ENCODE assay signal across 24 mouse cellular contexts in the genomic region with DNA sequence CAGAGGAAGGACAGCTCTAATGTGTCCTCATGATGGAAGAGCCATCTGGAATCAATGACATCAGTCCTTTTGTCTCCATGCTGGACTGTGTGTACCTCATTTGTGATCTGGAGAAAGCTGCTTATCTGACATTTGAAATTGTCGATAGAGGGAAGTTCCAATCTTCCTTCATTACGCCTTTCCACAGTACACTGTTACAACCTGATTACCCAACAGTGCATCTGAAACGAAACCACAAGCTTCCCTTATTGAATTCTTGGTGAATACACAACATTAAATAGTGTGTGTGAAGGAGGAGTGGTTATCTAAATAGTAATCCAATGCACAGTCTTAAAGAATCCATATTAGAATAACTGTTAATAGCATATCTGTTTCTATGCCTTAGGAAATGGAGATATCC.
A peak's percentile ranks its signal among the peaks of the same experiment; 100 is the strongest.
DNase-seq lines count a peak whose midpoint lies in the region; ATAC-seq and TF ChIP-seq lines count a peak whose summit lies in the region.
"Had no signal": no experiment of that assay in that cellular context is flagged by ENCODE, and none has a peak within 500 bp of the region (broad histone marks: within the 10 kb centered on the region; RNA-seq: fewer than 3 reads in every experiment).

No protein-coding gene starts in this region.

- no peaks in the 10 kb centered on the region for H3K36me3 ChIP-seq in hindbrain, postnatal 0 days (ENCODE audit: insufficient read depth, low read length)
- H3K36me3 ChIP-seq: embryonic facial prominence, embryonic 13.5 days; embryonic facial prominence, embryonic 15.5 days; forebrain, embryonic 15.5 days had no signal

- intact Hi-C loops in left cerebral cortex, postnatal 25 days (cut with DNase I) = no loop called here

- no peak overlapping the region for H3K4me2 ChIP-seq in hindbrain, postnatal 0 days (ENCODE audit: low read depth, low read length)
- H3K4me2 ChIP-seq: embryonic facial prominence, embryonic 13.5 days; embryonic facial prominence, embryonic 15.5 days; forebrain, embryonic 13.5 days; forebrain, embryonic 15.5 days had no signal

- no peak for TF ChIP-seq CTCF in hindbrain, postnatal 0 days (IDR thresholded peaks at IDR 0.05; ENCODE audit: low read depth)
- no peak for TF ChIP-seq CTCF in layer of hippocampus, adult 2 months (conservative IDR thresholded peaks at IDR 0.05)

- no peak overlapping the region for H3K4me3 ChIP-seq in hindbrain, postnatal 0 days (ENCODE audit: low read length)
- no peak overlapping the region for H3K4me3 ChIP-seq in layer of hippocampus, adult 2 months
- H3K4me3 ChIP-seq: embryonic facial prominence, embryonic 13.5 days; embryonic facial prominence, embryonic 15.5 days; erythroblast, embryonic 14.5 days; forebrain, embryonic 10.5 days; forebrain, embryonic 13.5 days; forebrain, embryonic 15.5 days had no signal

- no peaks in the 10 kb centered on the region for H3K9me3 ChIP-seq in hindbrain, postnatal 0 days (ENCODE audit: low read length)
- H3K9me3 ChIP-seq: embryonic facial prominence, embryonic 13.5 days; embryonic facial prominence, embryonic 15.5 days; forebrain, embryonic 10.5 days; forebrain, embryonic 13.5 days; forebrain, embryonic 15.5 days had no signal

- 87% methylated on average over 3 of the region's 3 CpGs for WGBS in hindbrain, postnatal 0 days

- H3K27me3 ChIP-seq in hindbrain, postnatal 0 days (ENCODE audit: insufficient read depth, low read length) = no peaks in the 10 kb centered on the region
- H3K27me3 ChIP-seq: embryonic facial prominence, embryonic 13.5 days; embryonic facial prominence, embryonic 15.5 days; forebrain, embryonic 13.5 days; forebrain, embryonic 15.5 days had no signal

- no peak overlapping the region for H3K27ac ChIP-seq in hindbrain, postnatal 0 days
- H3K27ac ChIP-seq in layer of hippocampus, adult 2 months = no peak overlapping the region
- H3K27ac ChIP-seq: embryonic facial prominence, embryonic 13.5 days; embryonic facial prominence, embryonic 15.5 days; forebrain, embryonic 10.5 days; forebrain, embryonic 13.5 days; forebrain, embryonic 15.5 days had no signal

- H3K9ac ChIP-seq in hindbrain, postnatal 0 days (replicated peaks; ENCODE audit: low read length) = no peak overlapping the region
- H3K9ac ChIP-seq: embryonic facial prominence, embryonic 13.5 days; embryonic facial prominence, embryonic 15.5 days; forebrain, embryonic 13.5 days; forebrain, embryonic 15.5 days; forebrain, postnatal 0 days had no signal

- no peaks in the 10 kb centered on the region for H3K4me1 ChIP-seq in hindbrain, postnatal 0 days (ENCODE audit: insufficient read depth, low read length)
- H3K4me1 ChIP-seq: embryonic facial prominence, embryonic 15.5 days had no signal

- no peak for DNase-seq in hindbrain, postnatal 0 days (ENCODE audit: low spot score)
- DNase-seq in left cerebral cortex, postnatal 25 days (ENCODE audit: low spot score in 2 of 2) = no peak
- DNase-seq in layer of hippocampus, adult 2 months (ENCODE audit: low spot score in 2 of 2) = no peak
- no peak for DNase-seq in frontal cortex, postnatal 36 days (ENCODE audit: low spot score in 2 of 2)
- DNase-seq: adrenal gland, adult 2 months; adrenal gland, postnatal 10 days; adrenal gland, postnatal 25 days; cerebellum, adult 11 months; cerebellum, adult 18-20 months; cerebellum, adult 8-10 months; cerebellum, adult 9-11 months; cerebellum, postnatal 14 days; cerebellum, postnatal 36 days; embryo, embryonic 11 days; forebrain, postnatal 0 days had no signal

- peak; percentile 94 for ATAC-seq in granulocyte monocyte progenitor cell, adult 5-6 weeks (replicated peaks; ENCODE audit: poor library complexity, severe bottlenecking)
- peak; percentile 91 for ATAC-seq in megakaryocyte, adult 5-6 weeks (ENCODE audit: poor library complexity, severe bottlenecking)
- peak; percentile 53; the same call in 1 of the 2 replicates for ATAC-seq in monocyte, adult 5-6 weeks (replicated peaks; ENCODE audit: insufficient number of reproducible peaks, low FRiP score, low TSS enrichment, poor library complexity, severe bottlenecking)
- ATAC-seq in hindbrain, postnatal 0 days = no peak
- ATAC-seq: forebrain, embryonic 13.5 days; forebrain, embryonic 15.5 days; forebrain, postnatal 0 days had no signal
